Comparison of ENCODE assay signal across 26 mouse cellular contexts in genomic region chr17:85038311-85038710, GRCm38 (mm10). TPM values are rescaled to one million over a fixed set of nuclear protein-coding genes. Genes with fewer than 3 reads are reported as not detected.
DNase-seq lines count a peak whose midpoint lies in the region; ATAC-seq and TF ChIP-seq lines count a peak whose summit lies in the region.
"Had no signal": no experiment of that assay in that cellular context is flagged by ENCODE, and none has a peak within 500 bp of the region (broad histone marks: within the 10 kb centered on the region; RNA-seq: fewer than 3 reads in every experiment).

No protein-coding gene starts in this region.

- no peak for TF ChIP-seq POLR2A in kidney, adult 2 months (IDR thresholded peaks at IDR 0.05; ENCODE audit: low read depth, low read length)
- no peak for TF ChIP-seq POLR2A in ES-Bruce4 (IDR thresholded peaks at IDR 0.05; ENCODE audit: insufficient read depth, low read length)

- no peak for TF ChIP-seq CTCF in kidney, adult 2 months (conservative IDR thresholded peaks at IDR 0.05; ENCODE audit: insufficient read depth, insufficient read length, low read depth, low read length)
- TF ChIP-seq CTCF in liver, embryonic 14.5 days (IDR thresholded peaks at IDR 0.05; ENCODE audit: low read depth), result 0 out of 2 replicates have a peak, but pooled peaks have one; percentile 4
- TF ChIP-seq CTCF in ES-Bruce4 (IDR thresholded peaks at IDR 0.05; ENCODE audit: low read depth, low read length), result peak; percentile 1

- DNase-seq in kidney, adult 2 months, result peak; percentile 52
- no peak for DNase-seq in kidney, adult 8-10 months
- DNase-seq in liver, embryonic 14.5 days (ENCODE audit: low read depth in 3 of 3, low spot score in 3 of 3), result no peak
- no peak for DNase-seq in liver
- DNase-seq: adrenal gland, adult 8-10 months; adrenal gland, postnatal 25 days; B cell, adult 2 months; cerebellum, adult 11-12 months; cerebellum, adult 8-10 months; cerebellum, postnatal 10 days; cerebellum, postnatal 36 days; embryo, embryonic 11 days; gastrocnemius, postnatal 25 days had no signal

- H3K4me3 ChIP-seq in kidney, adult 2 months (ENCODE audit: insufficient read depth, low read depth, low read length), result no peak overlapping the region
- H3K4me3 ChIP-seq in liver, embryonic 14.5 days (ENCODE audit: insufficient read depth in 1 of 2, low read depth in 2 of 2, low read length in 2 of 2), result no peak overlapping the region
- no peak overlapping the region for H3K4me3 ChIP-seq in ES-Bruce4 (ENCODE audit: low read depth, low read length)
- H3K4me3 ChIP-seq in neural tube, embryonic 15.5 days (replicated peaks), result no peak overlapping the region
- H3K4me3 ChIP-seq: embryonic facial prominence, embryonic 10.5 days; embryonic facial prominence, embryonic 13.5 days; erythroblast, embryonic 14.5 days; forebrain, embryonic 12.5 days; forebrain, embryonic 15.5 days; hindbrain, embryonic 12.5 days; hindbrain, embryonic 15.5 days had no signal

- no peak overlapping the region for H3K4me2 ChIP-seq in liver, embryonic 14.5 days (ENCODE audit: low read depth)
- no peak overlapping the region for H3K4me2 ChIP-seq in neural tube, embryonic 15.5 days
- H3K4me2 ChIP-seq: embryonic facial prominence, embryonic 13.5 days; forebrain, embryonic 12.5 days; forebrain, embryonic 15.5 days; heart, embryonic 11.5 days; hindbrain, embryonic 12.5 days; hindbrain, embryonic 15.5 days had no signal

- H3K9ac ChIP-seq in liver, embryonic 14.5 days (replicated peaks), result no peak overlapping the region
- no peak overlapping the region for H3K9ac ChIP-seq in ES-Bruce4 (ENCODE audit: low read depth, poor library complexity, severe bottlenecking)
- no peak overlapping the region for H3K9ac ChIP-seq in neural tube, embryonic 15.5 days (replicated peaks)
- H3K9ac ChIP-seq: embryonic facial prominence, embryonic 13.5 days; forebrain, embryonic 12.5 days; forebrain, embryonic 15.5 days; hindbrain, embryonic 12.5 days; hindbrain, embryonic 15.5 days had no signal

- peaks cover 29% of the 10 kb centered on the region; the same call in 1 of the 2 replicates for H3K4me1 ChIP-seq in kidney, adult 2 months (ENCODE audit: control insufficient read depth, insufficient read depth, low read length)
- peaks cover 0 to 4% of the 10 kb centered on the region in 2 experiments; a peak in 1 of 4 replicates for H3K4me1 ChIP-seq in liver, embryonic 14.5 days (replicated peaks; ENCODE audit: control insufficient read depth in 2 of 2, insufficient read depth in 2 of 2, low read length in 1 of 2)
- H3K4me1 ChIP-seq in ES-Bruce4 (ENCODE audit: control insufficient read depth, insufficient read depth, low read length), result no peaks in the 10 kb centered on the region
- H3K4me1 ChIP-seq in neural tube, embryonic 15.5 days, result no peaks in the 10 kb centered on the region
- H3K4me1 ChIP-seq: embryonic facial prominence, embryonic 13.5 days; forebrain, embryonic 12.5 days; forebrain, embryonic 15.5 days; hindbrain, embryonic 12.5 days; hindbrain, embryonic 15.5 days had no signal

- 0 out of 2 replicates have a peak, but pooled peaks have one; percentile 18 for ATAC-seq in liver, embryonic 14.5 days (ENCODE audit: insufficient read depth)
- no peak for ATAC-seq in neural tube, embryonic 15.5 days (ENCODE audit: low FRiP score)
- ATAC-seq: activated CD4-positive, CD25-positive, alpha-beta regulatory T cell, adult 4 months; forebrain, embryonic 15.5 days had no signal

- WGBS in kidney, adult 2 months, result 79% methylated on average over 4 of the region's 4 CpGs
- WGBS in liver, embryonic 14.5 days (ENCODE audit: insufficient replicate concordance), result 73% methylated on average over 4 of the region's 4 CpGs
- 88% methylated on average over 4 of the region's 4 CpGs for WGBS in neural tube, embryonic 15.5 days

- H3K9me3 ChIP-seq in liver, embryonic 14.5 days (ENCODE audit: control insufficient read depth, low read length), result no peaks in the 10 kb centered on the region
- no peaks in the 10 kb centered on the region for H3K9me3 ChIP-seq in ES-Bruce4 (replicated peaks; ENCODE audit: control insufficient read depth, insufficient read depth, low read length, poor library complexity, severe bottlenecking)
- no peaks in the 10 kb centered on the region for H3K9me3 ChIP-seq in neural tube, embryonic 15.5 days (replicated peaks)
- H3K9me3 ChIP-seq: embryonic facial prominence, embryonic 10.5 days; embryonic facial prominence, embryonic 13.5 days; forebrain, embryonic 12.5 days; forebrain, embryonic 15.5 days; hindbrain, embryonic 12.5 days; hindbrain, embryonic 15.5 days had no signal

- peaks cover 3% of the 10 kb centered on the region; the same call in 1 of the 2 replicates for H3K36me3 ChIP-seq in kidney, adult 2 months (ENCODE audit: control insufficient read depth, insufficient read depth, low read length)
- no peaks in the 10 kb centered on the region for H3K36me3 ChIP-seq in liver, embryonic 14.5 days (replicated peaks; ENCODE audit: control insufficient read depth, insufficient read depth, low read depth)
- H3K36me3 ChIP-seq in ES-Bruce4 (ENCODE audit: control insufficient read depth, insufficient read depth, low read length, poor library complexity, severe bottlenecking), result no peaks in the 10 kb centered on the region
- no peaks in the 10 kb centered on the region for H3K36me3 ChIP-seq in neural tube, embryonic 15.5 days
- H3K36me3 ChIP-seq: embryonic facial prominence, embryonic 10.5 days; embryonic facial prominence, embryonic 13.5 days; forebrain, embryonic 12.5 days; forebrain, embryonic 15.5 days; hindbrain, embryonic 12.5 days; hindbrain, embryonic 15.5 days had no signal

- H3K27me3 ChIP-seq in kidney, adult 2 months (replicated peaks; ENCODE audit: control insufficient read depth, insufficient read depth, low read length), result no peaks in the 10 kb centered on the region
- no peaks in the 10 kb centered on the region for H3K27me3 ChIP-seq in liver, embryonic 14.5 days (ENCODE audit: control insufficient read depth, insufficient read depth, low read length)
- no peaks in the 10 kb centered on the region for H3K27me3 ChIP-seq in ES-Bruce4 (ENCODE audit: control insufficient read depth, insufficient read depth, low read length, poor library complexity, severe bottlenecking)
- H3K27me3 ChIP-seq in neural tube, embryonic 15.5 days (replicated peaks), result no peaks in the 10 kb centered on the region
- H3K27me3 ChIP-seq: CH12.LX; embryonic facial prominence, embryonic 13.5 days; forebrain, embryonic 12.5 days; forebrain, embryonic 15.5 days; hindbrain, embryonic 12.5 days; hindbrain, embryonic 15.5 days had no signal

- TF ChIP-seq EP300 in liver, embryonic 14.5 days (IDR thresholded peaks at IDR 0.05; ENCODE audit: low read depth), result no peak
- TF ChIP-seq EP300 in ES-Bruce4 (IDR thresholded peaks at IDR 0.05; ENCODE audit: insufficient read depth, low read depth, low read length), result no peak

- H3K27ac ChIP-seq in kidney, adult 2 months (ENCODE audit: insufficient read depth, low read depth, low read length), result no peak overlapping the region
- H3K27ac ChIP-seq in liver, embryonic 14.5 days, result no peak overlapping the region
- H3K27ac ChIP-seq in ES-Bruce4 (ENCODE audit: insufficient read depth, low read length), result no peak overlapping the region
- no peak overlapping the region for H3K27ac ChIP-seq in neural tube, embryonic 15.5 days (replicated peaks)
- H3K27ac ChIP-seq: embryonic facial prominence, embryonic 10.5 days; embryonic facial prominence, embryonic 13.5 days; forebrain, embryonic 12.5 days; forebrain, embryonic 15.5 days; hindbrain, embryonic 12.5 days; hindbrain, embryonic 15.5 days had no signal

RNA-seq across cellular contexts. Expression of gene Slc3a1, which starts 10.1 kb away (rescaled TPM):
- polyA plus RNA-seq in kidney, adult 2 months (2012; rRNA removed), result 289 and 340 TPM in 2 replicates
- 0.34 and 0.45 TPM in 2 replicates for polyA plus RNA-seq in liver, embryonic 14.5 days (2012; rRNA removed)
- 0.65 and 0.86 TPM in 2 replicates for polyA plus RNA-seq in liver, embryonic 14.5 days (2014; fragmentation: Nextera tagmentation; extraction: Ambion mirVana)
- 0.29 and 0.34 TPM in 2 replicates for polyA plus RNA-seq in ES-Bruce4 (2011; ENCODE audit: insufficient read depth, insufficient read length, low read depth, missing spikeins)
- polyA plus RNA-seq in neural tube, embryonic 15.5 days (2015; fragmentation: Nextera tagmentation; extraction: Ambion mirVana), result 0.14 and 0.37 TPM in 2 replicates
- polyA plus RNA-seq: erythroblast, embryonic 14.5 days; heart, postnatal 0 days had no signal

RNA-seq across cellular contexts. Expression of gene Prepl, which starts 51.7 kb away (rescaled TPM):
- 15.2 and 18.0 TPM in 2 replicates for polyA plus RNA-seq in kidney, adult 2 months (2012; rRNA removed)
- 5.7 and 7.2 TPM in 2 replicates for polyA plus RNA-seq in liver, embryonic 14.5 days (2012; rRNA removed)
- 6.5 and 7.5 TPM in 2 replicates for polyA plus RNA-seq in liver, embryonic 14.5 days (2014; fragmentation: Nextera tagmentation; extraction: Ambion mirVana)
- polyA plus RNA-seq in ES-Bruce4 (2011; ENCODE audit: insufficient read depth, insufficient read length, low read depth, missing spikeins), result 32.4 and 35.8 TPM in 2 replicates
- 126 and 135 TPM in 2 replicates for polyA plus RNA-seq in neural tube, embryonic 15.5 days (2015; fragmentation: Nextera tagmentation; extraction: Ambion mirVana)

RNA-seq across cellular contexts. Expression of gene Camkmt, which starts 52.0 kb away (rescaled TPM):
- polyA plus RNA-seq in kidney, adult 2 months (2012; rRNA removed), result 3.6 and 3.9 TPM in 2 replicates
- polyA plus RNA-seq in liver, embryonic 14.5 days (2012; rRNA removed), result 0.76 and 0.77 TPM in 2 replicates
- polyA plus RNA-seq in liver, embryonic 14.5 days (2014; fragmentation: Nextera tagmentation; extraction: Ambion mirVana), result 3.0 and 3.6 TPM in 2 replicates
- 3.7 and 5.6 TPM in 2 replicates for polyA plus RNA-seq in ES-Bruce4 (2011; ENCODE audit: insufficient read depth, insufficient read length, low read depth, missing spikeins)
- 19.7 and 22.4 TPM in 2 replicates for polyA plus RNA-seq in neural tube, embryonic 15.5 days (2015; fragmentation: Nextera tagmentation; extraction: Ambion mirVana)

Comparison
In these comparisons a context has a peak if more than half of its experiments do, and no peak if none do; other contexts are left out.
1. RNA of gene Slc3a1, which starts 10.1 kb away (polyA plus RNA-seq): 289 to 340 TPM in kidney, adult 2 months; 0.34 to 0.86 TPM in liver, embryonic 14.5 days, 0.29 to 0.34 TPM in ES-Bruce4 and 0.14 to 0.37 TPM in neural tube, embryonic 15.5 days; every median in the first group is over 100 times any median in the second.